15 mouse cellular contexts compared by ENCODE assay signal in the genomic region with DNA sequence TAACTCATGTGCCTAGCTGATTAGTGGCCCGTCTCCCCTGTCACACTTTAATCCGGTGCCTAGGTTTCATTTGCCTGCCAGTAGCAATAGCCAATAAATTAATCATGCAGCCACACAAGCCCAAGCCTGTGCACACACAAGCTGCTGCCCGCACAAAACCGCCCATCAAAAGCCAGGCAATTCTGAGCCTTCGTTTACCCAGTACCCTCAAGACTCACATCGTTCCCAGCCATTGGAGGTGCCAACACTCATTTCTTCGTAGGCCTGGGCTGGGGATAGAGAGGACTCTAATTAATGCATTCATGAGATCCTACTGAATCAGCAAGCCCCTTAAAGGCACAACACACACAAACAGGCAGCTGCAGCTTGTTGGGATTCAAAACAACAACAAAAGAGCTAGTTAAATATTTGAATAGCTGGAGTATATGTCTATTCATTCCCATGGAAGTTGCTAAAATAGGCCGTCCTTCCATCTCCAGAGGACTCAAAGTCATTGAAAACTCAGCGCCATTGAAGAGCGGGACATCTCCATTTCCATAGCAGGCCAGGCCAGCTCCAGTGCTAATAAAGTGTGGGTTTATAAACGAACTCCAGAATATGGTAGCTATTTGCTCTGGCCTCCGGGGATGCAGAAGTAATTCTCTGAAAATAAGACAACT.
DNase-seq lines count a peak whose midpoint lies in the region; ATAC-seq lines count a peak whose summit lies in the region.
"Had no signal": no experiment of that assay in that cellular context is flagged by ENCODE, and none has a peak within 500 bp of the region (broad histone marks: within the 10 kb centered on the region; RNA-seq: fewer than 3 reads in every experiment).

No protein-coding gene starts in this region.

- H3K4me2 ChIP-seq in hindbrain, embryonic 13.5 days: no peak overlapping the region
- H3K4me2 ChIP-seq: embryonic facial prominence, embryonic 13.5 days; heart, embryonic 12.5 days; limb, embryonic 12.5 days; lung, embryonic 15.5 days had no signal

- H3K4me1 ChIP-seq in hindbrain, embryonic 13.5 days (replicated peaks): peaks cover 39% of the 10 kb centered on the region
- peaks cover 10% of the 10 kb centered on the region for H3K4me1 ChIP-seq in hindbrain, embryonic 10.5 days (replicated peaks)
- H3K4me1 ChIP-seq: embryonic facial prominence, embryonic 13.5 days; lung, embryonic 15.5 days had no signal

- no peak overlapping the region for H3K9ac ChIP-seq in hindbrain, embryonic 13.5 days
- H3K9ac ChIP-seq: embryonic facial prominence, embryonic 13.5 days; heart, embryonic 12.5 days; limb, embryonic 12.5 days; lung, embryonic 15.5 days had no signal

- DNase-seq in hindbrain, embryonic 10.5 days (ENCODE audit: low spot score): no peak
- DNase-seq in urinary bladder, postnatal 36 days (ENCODE audit: low spot score in 2 of 2): peak; percentile 16 to 19
- DNase-seq in urinary bladder, postnatal 14 days (ENCODE audit: low spot score): no peak
- DNase-seq in layer of hippocampus, postnatal 14 days (ENCODE audit: low spot score in 2 of 2): peak; percentile 43 to 63
- DNase-seq in kidney, postnatal 25 days: no peak
- no peak for DNase-seq in ovary, adult 18-20 months (ENCODE audit: low spot score)
- DNase-seq in lung, adult 18-20 months: no peak
- DNase-seq: cerebellum, adult 11 months had no signal

- no peak overlapping the region for H3K4me3 ChIP-seq in hindbrain, embryonic 13.5 days
- H3K4me3 ChIP-seq in hindbrain, embryonic 10.5 days: no peak overlapping the region
- H3K4me3 ChIP-seq: embryonic facial prominence, embryonic 13.5 days; heart, embryonic 12.5 days; limb, embryonic 12.5 days; lung, embryonic 15.5 days; myocyte had no signal

- H3K27ac ChIP-seq in hindbrain, embryonic 13.5 days: peak overlapping the region; percentile 86
- H3K27ac ChIP-seq in hindbrain, embryonic 10.5 days: no peak overlapping the region
- H3K27ac ChIP-seq: embryonic facial prominence, embryonic 13.5 days; kidney, postnatal 0 days; limb, embryonic 12.5 days; lung, embryonic 15.5 days had no signal

- peak; percentile 64 for ATAC-seq in hindbrain, embryonic 13.5 days (ENCODE audit: low FRiP score)

- H3K9me3 ChIP-seq in hindbrain, embryonic 13.5 days: no peaks in the 10 kb centered on the region
- no peaks in the 10 kb centered on the region for H3K9me3 ChIP-seq in hindbrain, embryonic 10.5 days
- H3K9me3 ChIP-seq: embryonic facial prominence, embryonic 13.5 days; heart, embryonic 12.5 days; limb, embryonic 12.5 days; lung, embryonic 15.5 days had no signal

- 40% methylated on average over 12 of the region's 12 CpGs for WGBS in hindbrain, embryonic 13.5 days
- 69% methylated on average over 12 of the region's 12 CpGs for WGBS in hindbrain, embryonic 10.5 days

- H3K36me3 ChIP-seq in hindbrain, embryonic 13.5 days: no peaks in the 10 kb centered on the region
- no peaks in the 10 kb centered on the region for H3K36me3 ChIP-seq in hindbrain, embryonic 10.5 days
- H3K36me3 ChIP-seq: embryonic facial prominence, embryonic 13.5 days; heart, embryonic 12.5 days; limb, embryonic 12.5 days; lung, embryonic 15.5 days had no signal

- H3K27me3 ChIP-seq in hindbrain, embryonic 13.5 days: no peaks in the 10 kb centered on the region
- no peaks in the 10 kb centered on the region for H3K27me3 ChIP-seq in hindbrain, embryonic 10.5 days (ENCODE audit: insufficient read depth, poor library complexity, severe bottlenecking)
- H3K27me3 ChIP-seq: embryonic facial prominence, embryonic 13.5 days; limb, embryonic 12.5 days; lung, embryonic 15.5 days had no signal

Comparison
In these comparisons a context has a peak if more than half of its experiments do, and no peak if none do; other contexts are left out.
1. DNase-seq: peak in urinary bladder, postnatal 36 days (2 of 2) and layer of hippocampus, postnatal 14 days (2 of 2); none in hindbrain, embryonic 10.5 days (single experiment), urinary bladder, postnatal 14 days (single experiment), kidney, postnatal 25 days (0 of 2), ovary, adult 18-20 months (single experiment) and lung, adult 18-20 months (0 of 2).